Mouse (Mus musculus) macrophage (primary cell): ENCODE results near the gene Cfap300. TPM values are rescaled to one million over a fixed set of nuclear protein-coding genes. Genes with fewer than 3 reads are reported as not detected.

Experiments used
- polyA plus RNA-seq: library from polyadenylated mRNA; stranded (reverse); fragments of 250-400 nt; gene quantifications from 3 replicates; pipeline ENCODE4 v1.2.4, GENCODE M21; 2018; ENCODE audit warnings: inconsistent platforms

Gene Cfap300
- polyA plus RNA-seq, 1 experiment from 2014 or later: not detected

Other genes starting within 250 kb of the Cfap300 start
- gene Birc2, start 205.8 kb downstream of the Cfap300 start, polyA plus RNA-seq: 10.9 to 18.8 TPM (median 13.6 TPM) in 3 replicates
- gene Birc3, start 169.6 kb downstream of the Cfap300 start, polyA plus RNA-seq: 21.4 to 66.0 TPM (median 37.6 TPM) in 3 replicates
- gene Yap1, start 38.2 kb downstream of the Cfap300 start, polyA plus RNA-seq: 0.03 TPM in 1 of 3 replicates, not detected in the others
- 0.04 to 0.19 TPM in 2 of 3 replicates, not detected in the other for gene Cep126, start 91.5 kb upstream of the Cfap300 start, polyA plus RNA-seq